Mouse (Mus musculus): Measurements from ENCODE around the gene Ifnar2. TPM values are rescaled to one million over a fixed set of nuclear protein-coding genes. Genes with fewer than 3 reads are reported as not detected.

Ifnar2 gene
- total and polyA plus RNA-seq, 2 experiments from 2014 or later = 31.0 to 49.8 TPM

DNA sequence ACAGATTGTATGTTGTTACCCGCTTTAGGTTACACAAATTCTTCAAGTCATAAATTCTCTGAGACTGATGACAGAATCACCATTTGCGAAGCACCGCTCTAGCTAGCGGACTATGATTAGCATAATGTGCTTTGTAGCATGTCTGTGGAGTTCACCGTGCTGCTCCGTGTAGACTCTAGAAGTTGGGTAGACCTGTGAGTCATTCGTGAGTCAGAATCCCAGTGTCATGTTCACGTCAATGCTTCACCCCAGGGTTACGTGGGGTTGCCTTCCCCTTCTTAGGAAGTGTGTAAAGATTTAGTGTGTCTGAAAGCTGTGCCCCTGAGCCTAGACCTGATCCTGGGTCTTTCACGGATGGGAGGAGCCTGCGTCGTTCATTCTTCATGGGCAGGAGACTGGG is 25.4 kb downstream of the Ifnar2 start:
- WGBS = 90% methylated on average over 12 of the region's 12 CpGs
- Histone ChIP-seq H3K4me1 (ENCODE audit: control insufficient read depth, insufficient read depth) (0 out of 2 replicates have a peak, but pooled peaks cover 7% of the 10 kb centered on the region), H3K27me3 (ENCODE audit: control insufficient read depth, insufficient read depth, low read length) (no peaks in the 10 kb centered on the region), H3K4me3 (ENCODE audit: low read depth, low read length) (no peak overlapping the region), H3K9me3 (replicated peaks; ENCODE audit: control insufficient read depth, low read length) (no peaks in the 10 kb centered on the region), H3K27ac (ENCODE audit: low read depth) (no peak overlapping the region), H3K36me3 (replicated peaks; ENCODE audit: control insufficient read depth, insufficient read depth, low read length) (peaks cover 43% of the 10 kb centered on the region), H3K4me2 (ENCODE audit: low read depth, low read length) (no peak overlapping the region), H3K9ac (replicated peaks; ENCODE audit: low read depth, low read length) (no peak overlapping the region)
- TF ChIP-seq CTCF (IDR thresholded peaks at IDR 0.05; ENCODE audit: low read depth) (no peak), EP300 (IDR thresholded peaks at IDR 0.05; ENCODE audit: low read depth) (no peak)
- ATAC-seq (ENCODE audit: insufficient read depth, low read depth) (no peak), DNase-seq (ENCODE audit: low spot score) (no peak)

DNA sequence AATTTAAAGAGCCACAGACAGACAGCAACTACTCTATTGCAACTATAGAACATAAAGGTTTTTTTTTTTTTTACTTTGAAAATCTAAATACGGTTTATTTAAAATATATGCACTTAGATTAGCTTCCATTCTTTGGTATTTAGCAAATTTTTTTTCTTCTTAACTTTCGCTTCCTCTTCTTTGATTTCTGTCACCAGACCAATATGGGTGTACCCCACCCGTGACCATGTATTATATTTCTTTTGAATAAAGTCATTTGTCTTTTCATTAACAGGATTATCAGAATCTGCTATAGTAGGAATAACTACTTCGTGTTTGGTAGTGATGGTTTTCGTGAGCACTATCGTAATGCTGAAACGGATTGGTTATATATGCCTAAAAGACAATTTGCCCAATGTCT is 26.4 kb downstream of the Ifnar2 start:
- no peak for ATAC-seq (ENCODE audit: insufficient read depth, low read depth)
- H3K9ac ChIP-seq (replicated peaks; ENCODE audit: low read depth, low read length) = no peak overlapping the region

DNA sequence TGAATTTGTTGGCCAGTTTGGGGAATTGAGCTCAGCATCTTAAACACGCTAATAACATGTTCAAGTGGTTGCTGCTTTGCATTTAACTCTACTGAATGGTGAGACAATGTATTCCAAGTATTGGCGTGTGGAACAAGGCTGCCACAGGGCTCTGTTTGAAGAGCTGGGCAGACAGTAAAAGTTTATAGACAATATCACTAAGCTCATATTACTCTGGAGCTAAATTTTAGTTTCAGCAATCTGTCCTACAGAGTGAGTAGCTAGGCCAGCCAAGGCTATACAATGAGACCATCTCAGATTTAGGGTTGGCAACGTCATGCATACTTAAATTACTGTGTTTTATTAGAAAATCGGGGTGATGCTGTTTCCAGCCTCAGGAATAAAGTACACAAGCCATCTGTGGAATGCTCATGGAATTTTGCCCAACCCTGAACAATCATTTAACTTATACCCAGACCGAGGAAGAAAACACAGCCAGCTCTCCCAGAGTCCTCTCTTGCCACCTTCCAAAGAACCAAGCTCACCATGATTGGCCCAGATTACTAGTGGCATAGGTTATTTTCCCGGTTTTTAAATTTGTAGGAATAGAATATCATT is 29.1 kb downstream of the Ifnar2 start:
- WGBS = 79% methylated on average over 6 of the region's 6 CpGs

More for the DNA sequence above, 26.4 kb downstream of the Ifnar2 start:
- H3K27me3 ChIP-seq (ENCODE audit: control insufficient read depth, insufficient read depth, low read length) = no peaks in the 10 kb centered on the region
- WGBS = 95% methylated on average over 7 of the region's 7 CpGs
- TF ChIP-seq CTCF (IDR thresholded peaks at IDR 0.05; ENCODE audit: low read depth) = no peak
- TF ChIP-seq EP300 (IDR thresholded peaks at IDR 0.05; ENCODE audit: low read depth) = no peak
- H3K4me3 ChIP-seq (ENCODE audit: low read depth, low read length) = no peak overlapping the region
- H3K27ac ChIP-seq (ENCODE audit: low read depth) = no peak overlapping the region
- H3K9me3 ChIP-seq (replicated peaks; ENCODE audit: control insufficient read depth, low read length) = no peaks in the 10 kb centered on the region
- DNase-seq (ENCODE audit: low spot score) = no peak
- H3K4me2 ChIP-seq (ENCODE audit: low read depth, low read length) = no peak overlapping the region
- peaks cover 40% of the 10 kb centered on the region for H3K36me3 ChIP-seq (replicated peaks; ENCODE audit: control insufficient read depth, insufficient read depth, low read length)
- 0 out of 2 replicates have a peak, but pooled peaks cover 7% of the 10 kb centered on the region for H3K4me1 ChIP-seq (ENCODE audit: control insufficient read depth, insufficient read depth)

DNA sequence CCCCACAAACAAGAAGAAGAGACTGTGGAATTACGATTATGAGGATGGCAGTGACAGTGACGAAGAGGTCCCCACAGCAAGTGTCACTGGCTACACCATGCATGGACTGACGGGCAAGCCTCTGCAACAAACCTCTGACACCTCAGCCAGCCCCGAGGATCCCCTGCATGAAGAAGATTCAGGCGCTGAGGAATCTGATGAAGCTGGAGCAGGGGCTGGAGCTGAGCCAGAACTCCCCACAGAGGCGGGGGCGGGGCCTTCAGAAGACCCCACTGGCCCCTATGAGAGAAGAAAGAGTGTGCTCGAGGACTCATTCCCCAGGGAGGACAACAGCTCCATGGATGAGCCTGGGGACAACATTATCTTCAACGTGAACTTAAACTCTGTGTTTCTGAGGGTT is 31.2 kb downstream of the Ifnar2 start:
- ATAC-seq (ENCODE audit: insufficient read depth, low read depth) = no peak
- H3K4me2 ChIP-seq (ENCODE audit: low read depth, low read length) = no peak overlapping the region
- H3K4me3 ChIP-seq (ENCODE audit: low read depth, low read length) = no peak overlapping the region
- H3K9me3 ChIP-seq (replicated peaks; ENCODE audit: control insufficient read depth, low read length) = no peaks in the 10 kb centered on the region
- no peak for TF ChIP-seq CTCF (IDR thresholded peaks at IDR 0.05; ENCODE audit: low read depth)
- no peak for TF ChIP-seq EP300 (IDR thresholded peaks at IDR 0.05; ENCODE audit: low read depth)
- no peak for DNase-seq (ENCODE audit: low spot score)
- no peak overlapping the region for H3K9ac ChIP-seq (replicated peaks; ENCODE audit: low read depth, low read length)
- no peak overlapping the region for H3K27ac ChIP-seq (ENCODE audit: low read depth)
- H3K4me1 ChIP-seq (ENCODE audit: control insufficient read depth, insufficient read depth) = peaks cover 14% of the 10 kb centered on the region
- H3K27me3 ChIP-seq (ENCODE audit: control insufficient read depth, insufficient read depth, low read length) = no peaks in the 10 kb centered on the region
- peaks cover 13% of the 10 kb centered on the region; the same call in 1 of the 2 replicates for H3K36me3 ChIP-seq (replicated peaks; ENCODE audit: control insufficient read depth, insufficient read depth, low read length)
- 63% methylated on average over 9 of the region's 9 CpGs for WGBS

More for the DNA sequence above, 29.1 kb downstream of the Ifnar2 start:
- no peak for TF ChIP-seq EP300 (IDR thresholded peaks at IDR 0.05; ENCODE audit: low read depth)
- Histone ChIP-seq H3K27ac (ENCODE audit: low read depth) (no peak overlapping the region), H3K4me2 (ENCODE audit: low read depth, low read length) (no peak overlapping the region), H3K9ac (replicated peaks; ENCODE audit: low read depth, low read length) (no peak overlapping the region), H3K4me3 (ENCODE audit: low read depth, low read length) (no peak overlapping the region), H3K9me3 (replicated peaks; ENCODE audit: control insufficient read depth, low read length) (no peaks in the 10 kb centered on the region), H3K27me3 (ENCODE audit: control insufficient read depth, insufficient read depth, low read length) (no peaks in the 10 kb centered on the region), H3K4me1 (ENCODE audit: control insufficient read depth, insufficient read depth) (0 out of 2 replicates have a peak, but pooled peaks cover 4% of the 10 kb centered on the region), H3K36me3 (replicated peaks; ENCODE audit: control insufficient read depth, insufficient read depth, low read length) (peaks cover 22% of the 10 kb centered on the region; the same call in 1 of the 2 replicates)
- no peak for DNase-seq (ENCODE audit: low spot score)
- no peak for ATAC-seq (ENCODE audit: insufficient read depth, low read depth)

DNA sequence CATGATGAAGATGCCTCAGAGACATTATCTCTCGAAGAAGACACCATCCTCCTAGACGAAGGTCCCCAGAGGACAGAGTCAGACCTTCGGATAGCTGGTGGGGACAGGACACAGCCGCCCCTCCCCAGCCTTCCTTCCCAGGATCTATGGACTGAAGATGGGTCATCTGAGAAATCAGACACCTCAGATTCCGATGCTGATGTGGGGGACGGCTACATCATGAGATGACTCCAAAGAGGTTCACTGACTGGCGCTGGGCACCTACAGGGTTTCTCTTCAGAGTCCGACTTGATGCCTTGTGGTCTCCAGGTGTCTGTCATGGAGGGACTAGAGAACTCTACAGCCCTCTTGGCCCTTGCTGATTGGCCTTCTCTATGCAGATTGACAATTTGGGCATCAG is 31.6 kb downstream of the Ifnar2 start:
- DNase-seq (ENCODE audit: low spot score) (no peak), ATAC-seq (ENCODE audit: insufficient read depth, low read depth) (no peak)
- Histone ChIP-seq H3K27me3 (ENCODE audit: control insufficient read depth, insufficient read depth, low read length) (no peaks in the 10 kb centered on the region), H3K4me2 (ENCODE audit: low read depth, low read length) (no peak overlapping the region), H3K4me1 (ENCODE audit: control insufficient read depth, insufficient read depth) (peaks cover 16% of the 10 kb centered on the region), H3K36me3 (replicated peaks; ENCODE audit: control insufficient read depth, insufficient read depth, low read length) (peaks cover 17% of the 10 kb centered on the region; the same call in 1 of the 2 replicates), H3K9me3 (replicated peaks; ENCODE audit: control insufficient read depth, low read length) (no peaks in the 10 kb centered on the region), H3K27ac (ENCODE audit: low read depth) (no peak overlapping the region), H3K9ac (replicated peaks; ENCODE audit: low read depth, low read length) (no peak overlapping the region), H3K4me3 (ENCODE audit: low read depth, low read length) (no peak overlapping the region)
- 88% methylated on average over 8 of the region's 8 CpGs for WGBS
- TF ChIP-seq CTCF (IDR thresholded peaks at IDR 0.05; ENCODE audit: low read depth) (no peak), EP300 (IDR thresholded peaks at IDR 0.05; ENCODE audit: low read depth) (no peak)
